Mouse (Mus musculus) embryo, embryonic 11.5 days (tissue): ENCODE results near the gene Klhdc10.
"Not testable (repeated sequence)": the region's sequence is repeated elsewhere in the genome, so short reads cannot be mapped to it uniquely, and the experiment has no call there.

ENCODE experiments used
- DNase-seq: peaks from one replicate; pipeline ENCODE4 v3.0.0-alpha.2; 2012; ENCODE audit warnings: low read depth, low spot score

The Klhdc10 gene

DNA sequence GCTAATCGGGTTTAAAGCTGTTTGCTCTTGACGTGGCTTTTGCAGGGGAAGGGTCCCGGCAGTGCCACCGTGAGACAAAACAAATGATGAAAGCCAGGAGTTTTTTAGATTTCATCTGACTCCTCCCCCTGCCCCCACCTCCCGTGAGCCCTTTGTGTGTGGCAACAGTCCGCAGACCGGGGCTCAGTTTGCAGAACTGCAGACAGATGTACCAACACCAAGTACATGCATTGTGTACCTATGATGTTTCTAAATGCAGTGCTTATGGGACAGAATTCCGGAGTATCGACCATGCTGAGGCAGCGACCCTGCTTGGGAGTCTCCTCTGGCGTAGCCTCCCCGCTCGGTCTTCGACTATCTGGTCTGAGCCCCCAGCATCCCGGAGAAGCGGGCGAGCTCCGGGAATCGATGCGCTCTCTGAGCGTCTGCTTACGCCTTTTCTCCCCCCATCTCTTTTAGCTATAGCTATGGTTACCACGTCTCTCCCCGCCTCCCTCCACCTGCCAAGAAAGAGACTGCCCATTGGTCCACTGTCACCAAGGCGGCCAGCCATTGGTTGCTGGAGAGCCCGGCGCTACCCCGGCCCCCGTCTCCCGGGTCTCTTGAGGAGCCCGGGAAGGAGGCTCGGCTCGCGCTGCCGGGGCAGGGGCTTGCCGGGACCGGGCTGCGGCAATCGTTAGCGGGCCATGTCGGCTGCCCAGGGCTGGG is at the start of gene Klhdc10:
Gene Klhdc10, plus strand, starts transcription at position 561 of the 708 bp plus-strand sequence.
- peak; percentile 98 for DNase-seq

DNA sequence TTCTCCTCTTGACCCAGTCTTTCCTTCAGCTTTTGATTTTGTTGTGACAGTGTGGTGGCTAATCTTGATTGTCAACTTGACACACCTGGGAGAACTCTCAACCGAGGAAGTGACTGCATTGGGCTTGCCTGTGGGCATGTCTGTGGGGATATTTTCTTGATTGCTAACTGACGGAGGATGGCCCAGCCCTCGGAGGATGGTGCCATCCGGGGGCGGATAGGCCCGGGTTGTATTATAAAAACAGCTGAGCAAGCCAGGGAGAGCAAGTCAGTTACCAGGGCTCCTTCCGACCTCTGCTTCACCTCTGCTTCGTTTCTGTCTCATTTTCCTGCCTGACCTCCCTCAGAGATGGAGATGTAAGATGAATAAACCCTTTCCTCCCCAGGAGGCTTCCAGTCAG is 48.9 kb upstream of the Klhdc10 start:
- no peak for DNase-seq

DNA sequence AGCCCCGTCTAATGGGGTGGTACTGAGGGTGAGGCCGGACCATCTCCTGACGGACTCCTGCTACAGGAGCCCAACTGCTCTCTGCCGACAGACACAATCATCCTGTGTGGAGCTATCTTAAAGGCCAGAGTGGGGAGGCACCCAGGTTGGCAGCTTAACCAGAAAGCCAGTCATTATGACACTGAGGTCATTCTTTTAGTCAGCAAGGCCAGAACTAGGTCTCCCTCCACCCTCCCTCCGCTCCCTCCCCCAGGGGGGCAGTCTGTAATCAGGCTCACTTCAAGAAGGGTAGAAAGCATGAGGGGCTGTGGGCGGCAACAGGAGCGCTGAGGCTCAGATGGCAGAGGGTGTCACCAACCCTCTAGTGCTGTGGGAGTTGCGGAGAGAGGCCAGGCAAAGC is 48.0 kb upstream of the Klhdc10 start:
- no peak for DNase-seq

DNA sequence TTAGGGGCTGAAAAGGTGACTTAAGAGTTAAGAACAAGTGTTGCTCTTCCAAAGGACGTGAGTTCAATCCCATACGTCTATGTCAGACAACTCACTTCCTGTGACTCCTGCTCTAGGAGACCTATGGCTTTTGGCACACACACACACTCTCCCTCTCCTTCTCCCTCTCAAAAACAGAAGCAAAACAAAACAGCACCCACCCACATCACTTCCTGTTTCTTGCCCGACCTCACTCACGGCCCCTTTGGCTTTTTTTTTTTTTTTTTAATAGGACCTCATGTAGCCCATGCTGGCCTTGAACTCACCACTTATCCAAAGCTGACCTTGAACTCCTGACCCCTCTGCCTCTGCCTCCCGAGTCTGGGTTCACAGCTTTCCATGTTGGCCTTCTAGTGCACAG is 46.9 kb upstream of the Klhdc10 start:
- DNase-seq, result no peak

DNA sequence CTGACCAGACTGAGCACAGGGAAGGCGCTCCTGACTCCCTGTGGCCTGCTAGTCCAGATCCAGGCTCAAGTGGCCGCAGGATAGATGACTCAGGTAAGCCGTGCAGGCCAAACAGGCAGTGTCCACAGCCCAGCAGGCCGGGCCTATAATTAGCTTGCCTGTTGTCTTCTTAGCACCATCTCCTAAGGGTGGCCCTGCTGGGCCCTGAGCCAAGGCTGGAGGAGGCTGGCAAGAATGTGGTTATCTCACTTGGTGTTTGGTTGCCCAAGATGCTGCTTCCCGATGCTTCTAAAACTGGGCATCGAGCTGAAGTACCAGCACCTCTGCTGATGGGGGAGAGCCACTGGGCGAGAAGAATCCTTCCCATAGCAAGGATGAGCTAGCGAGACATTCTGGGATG is 46.0 kb upstream of the Klhdc10 start:
- no peak for DNase-seq

DNA sequence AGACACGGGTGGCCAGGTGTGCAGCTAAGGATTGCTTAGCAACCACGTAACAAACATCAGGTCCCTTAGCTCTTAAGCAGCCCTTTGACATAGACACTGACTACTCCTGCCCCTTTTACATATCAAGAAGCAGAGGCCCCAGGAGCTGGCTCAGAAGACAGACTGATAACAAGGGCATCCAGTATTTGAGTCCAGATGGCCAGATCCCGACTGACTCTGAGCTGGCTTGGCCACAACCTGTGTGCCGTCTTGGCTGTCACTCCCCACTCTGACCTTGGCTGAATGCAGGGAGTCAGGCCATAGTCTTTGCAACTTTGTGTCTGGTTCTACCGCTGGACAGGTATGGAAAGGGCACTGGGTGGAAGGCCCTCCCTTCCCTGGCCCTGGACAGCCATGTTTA is 45.5 kb upstream of the Klhdc10 start:
- DNase-seq, result no peak

DNA sequence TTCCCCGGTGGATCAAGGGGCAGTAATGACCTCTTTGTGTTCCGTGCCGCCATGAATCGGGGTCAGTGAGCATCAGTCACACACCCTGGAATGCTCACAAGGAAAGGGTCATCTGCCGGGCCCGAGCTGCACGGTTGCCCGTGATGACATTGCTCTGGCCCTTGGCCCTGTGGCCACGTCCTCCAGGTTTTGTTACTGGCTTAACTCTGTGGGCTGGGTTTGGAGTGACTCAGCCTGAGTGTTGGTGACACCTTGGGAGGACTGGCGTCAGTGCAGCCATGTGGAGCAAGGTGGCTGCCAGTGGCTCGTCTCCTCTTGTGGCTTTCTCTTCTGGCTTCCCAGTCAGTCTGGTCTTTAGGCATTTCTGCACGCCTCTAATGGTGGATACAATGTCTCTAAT is 45.0 kb upstream of the Klhdc10 start:
- DNase-seq, result no peak

DNA sequence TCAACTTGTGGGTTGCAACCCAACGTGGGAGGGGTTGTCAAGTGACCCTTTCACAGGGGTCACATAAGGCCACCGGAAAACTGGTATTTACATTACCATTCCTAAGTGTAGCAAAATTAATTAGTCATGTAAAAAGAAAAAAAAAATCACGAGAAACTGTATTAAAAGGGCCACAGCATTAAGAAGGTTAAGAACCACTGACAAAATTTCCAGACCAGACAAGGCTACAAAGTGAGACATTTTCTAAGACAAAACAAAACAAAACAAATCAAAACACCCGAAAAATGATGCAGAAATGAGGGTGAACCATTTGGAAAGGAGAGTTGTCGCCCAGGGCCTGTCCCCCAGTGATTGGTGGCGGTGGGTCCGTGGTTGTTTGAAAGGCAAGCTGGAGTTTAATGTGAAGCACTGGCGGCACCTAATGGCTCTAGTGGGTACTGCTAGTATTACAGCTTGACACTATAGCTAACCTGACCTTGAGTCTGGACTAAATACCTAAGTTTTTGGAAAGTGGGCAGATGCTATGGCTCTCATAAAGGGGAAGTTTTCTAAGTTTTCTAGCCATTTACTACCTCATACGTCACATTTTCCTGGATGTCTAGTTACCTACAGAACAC is 44.0 kb upstream of the Klhdc10 start:
- peak; percentile 75 for DNase-seq

DNA sequence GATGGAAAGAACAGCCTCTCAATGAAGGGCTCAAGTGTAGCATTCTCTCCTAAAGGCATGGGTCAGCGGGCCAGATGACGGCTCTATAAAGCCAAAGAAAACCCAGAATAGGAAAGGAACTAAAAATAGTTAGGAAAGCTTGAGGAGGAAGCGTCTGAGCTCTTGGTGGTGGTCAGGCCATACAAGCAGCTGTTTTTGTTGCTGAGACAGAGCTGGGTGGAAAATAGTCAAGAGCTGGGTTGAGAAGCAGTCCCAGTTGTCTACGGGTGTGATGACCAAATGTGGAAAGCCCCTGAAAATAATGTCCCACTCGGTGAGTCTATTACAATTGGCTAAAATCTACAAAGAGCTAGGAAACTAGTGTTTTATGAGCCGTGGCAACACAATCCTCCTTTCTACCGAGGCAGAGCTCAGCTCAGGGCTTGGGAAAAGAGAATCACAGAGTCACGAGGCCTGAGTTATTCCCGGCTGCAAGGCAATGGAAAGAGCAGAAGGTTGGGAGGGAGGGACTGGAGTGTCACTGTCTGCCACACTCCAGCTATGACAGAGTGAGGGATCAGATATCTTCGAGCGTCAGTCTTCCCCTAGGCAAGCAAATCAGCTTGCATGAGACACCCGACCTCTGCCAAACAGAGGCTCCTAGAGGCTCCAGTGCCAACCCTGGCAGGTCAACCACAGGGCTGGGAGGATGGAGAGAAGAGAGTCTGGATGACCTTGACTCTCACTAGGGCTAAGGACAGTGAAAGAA is 41.7 kb upstream of the Klhdc10 start:
- DNase-seq, result no peak

DNA sequence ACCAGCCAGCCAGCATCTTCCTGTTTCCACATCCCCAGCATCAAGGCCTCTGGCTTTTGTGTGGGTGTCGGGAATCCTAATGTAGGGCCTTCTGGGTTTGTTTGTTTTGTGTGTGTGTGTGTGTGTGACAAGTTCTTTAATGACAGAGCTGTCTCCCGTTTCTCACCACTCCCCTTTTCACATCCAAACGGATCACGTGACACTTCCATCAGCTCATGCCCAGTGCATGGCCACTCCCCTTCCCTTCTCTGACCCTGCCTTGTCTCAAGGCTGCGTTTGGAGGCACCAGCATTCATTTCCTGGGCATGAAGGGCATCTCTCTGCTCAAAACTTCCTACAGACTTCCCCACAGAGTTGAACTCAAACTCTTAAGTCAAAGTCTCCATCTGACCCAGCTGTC is 37.9 kb upstream of the Klhdc10 start:
- DNase-seq, result no peak

DNA sequence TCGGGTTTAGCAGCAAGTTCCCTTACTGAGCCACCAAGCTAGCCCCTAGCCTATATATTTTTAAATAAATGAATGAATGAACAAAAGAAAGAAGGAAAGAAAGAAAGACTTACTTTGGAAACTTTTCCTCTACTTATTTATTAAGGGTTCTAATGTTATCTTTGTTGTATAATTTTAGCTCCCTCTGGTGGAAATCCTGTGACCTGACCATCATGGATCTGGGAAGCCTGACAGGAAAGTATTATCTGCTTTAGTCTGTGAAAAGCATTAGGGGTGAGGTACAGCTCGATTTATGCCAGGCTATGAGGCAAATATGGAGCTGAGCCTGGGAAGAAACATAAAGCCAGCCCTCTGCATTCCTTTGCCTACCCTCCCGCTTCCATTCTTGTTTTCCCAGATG is 32.4 kb upstream of the Klhdc10 start:
- DNase-seq, result no peak

DNA sequence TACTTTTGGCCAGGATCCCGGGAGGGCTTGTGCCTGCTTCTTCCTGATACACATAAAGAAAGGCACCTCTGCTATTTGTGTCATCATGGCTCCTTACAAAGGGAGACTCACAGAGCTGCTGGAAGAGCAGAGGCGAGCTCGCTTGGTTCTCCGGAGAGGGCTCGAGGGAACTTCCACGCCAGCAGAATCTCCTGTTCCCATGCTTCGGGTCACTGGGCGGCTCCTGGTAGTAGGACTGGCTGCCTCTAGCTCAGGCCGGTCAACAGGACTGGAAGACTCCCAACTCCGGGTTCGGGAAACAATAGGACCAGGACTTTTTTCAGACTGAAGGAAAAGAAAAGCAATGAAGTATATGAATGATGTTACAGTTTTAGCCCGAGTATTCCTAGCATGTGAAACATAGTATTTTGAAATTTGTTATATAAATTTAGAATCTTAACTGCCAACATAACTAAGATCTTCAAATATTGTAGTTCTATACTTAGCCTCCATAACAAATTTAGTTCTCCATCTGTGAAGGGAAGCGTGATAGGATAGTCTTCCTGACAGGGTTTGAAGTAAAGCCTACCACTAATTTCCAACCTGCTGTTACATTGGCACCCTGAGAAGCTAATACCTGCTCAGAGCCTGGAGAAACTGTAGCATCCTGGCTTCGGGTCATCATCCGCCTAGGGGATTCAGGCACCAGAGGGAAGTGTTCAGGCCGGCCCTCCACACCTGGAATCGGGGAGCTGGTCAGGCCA is 28.9 kb upstream of the Klhdc10 start:
- DNase-seq, result no peak

DNA sequence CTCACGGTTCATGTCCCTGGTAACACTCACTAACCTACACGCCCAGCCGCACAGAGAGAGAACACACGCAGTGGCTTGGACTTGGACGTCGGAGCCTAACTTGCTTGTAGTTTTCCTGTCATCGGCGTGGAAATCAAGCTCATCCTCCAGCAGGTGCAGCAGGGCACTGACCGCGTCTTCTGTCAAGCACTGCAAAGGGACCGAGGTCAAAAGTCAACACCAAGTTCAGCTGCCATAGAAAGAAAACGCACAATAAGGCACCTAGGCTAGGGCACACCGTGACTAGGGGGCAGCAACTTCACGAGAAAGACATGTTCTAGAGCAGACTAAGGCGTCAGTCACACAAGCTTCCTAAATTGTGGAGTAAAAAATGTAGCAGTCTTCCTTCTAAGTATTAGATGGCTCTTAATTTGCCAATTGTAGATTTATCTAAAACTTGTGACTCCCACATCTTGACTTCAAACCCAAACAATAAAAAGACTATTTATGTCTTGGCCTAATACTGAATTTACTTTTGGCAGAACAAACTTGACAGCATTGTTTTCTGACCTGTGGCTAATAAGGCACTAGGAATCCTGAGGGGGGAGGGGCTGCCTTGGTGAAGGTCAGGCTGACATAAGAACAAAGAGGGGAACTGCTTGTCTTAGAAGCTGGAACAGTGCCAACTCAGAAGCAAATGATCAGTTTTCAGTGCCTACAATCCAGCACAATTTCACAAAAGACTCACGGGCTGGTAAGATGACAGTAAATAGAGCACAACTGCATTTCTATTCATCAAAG is 26.7 kb upstream of the Klhdc10 start:
- no peak for DNase-seq

DNA sequence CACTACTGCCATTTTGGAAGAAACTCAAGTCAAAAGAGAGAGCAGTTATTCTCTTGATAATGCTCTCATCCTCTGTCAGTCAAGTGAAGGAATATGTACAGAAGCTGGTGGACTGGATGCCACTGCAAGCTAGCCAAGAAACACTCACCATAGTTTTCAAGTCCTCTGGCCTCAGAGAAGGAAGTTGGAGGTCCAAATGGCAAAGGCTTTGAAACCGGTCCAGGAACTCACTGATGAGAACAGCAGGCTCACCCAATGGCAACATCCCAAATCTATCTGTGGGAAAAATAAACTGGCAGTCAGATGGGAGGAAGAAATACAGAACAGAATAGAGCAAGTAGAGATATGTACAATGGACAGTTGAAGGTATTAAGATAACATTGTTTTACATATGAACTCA is 25.9 kb upstream of the Klhdc10 start:
- DNase-seq, result no peak

DNA sequence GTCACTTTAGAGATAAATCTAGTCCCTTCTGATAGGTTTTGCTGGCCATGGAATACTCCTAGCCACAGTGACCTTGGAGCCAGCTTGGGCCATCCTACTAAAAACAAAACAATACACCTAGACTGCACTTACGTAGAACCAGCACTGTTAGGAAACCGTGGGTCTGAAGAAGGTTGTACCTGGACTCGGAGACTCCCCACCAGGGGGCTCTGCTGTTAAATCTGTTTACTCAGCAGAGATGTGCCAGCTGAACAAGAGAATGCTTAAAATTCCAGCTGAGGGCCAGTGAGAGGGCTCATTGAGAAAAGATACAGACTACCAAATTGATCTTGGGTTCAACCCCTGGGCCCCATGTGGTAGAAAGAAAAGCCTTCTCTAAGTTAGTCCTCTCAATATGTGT is 20.6 kb upstream of the Klhdc10 start:
- no peak for DNase-seq

DNA sequence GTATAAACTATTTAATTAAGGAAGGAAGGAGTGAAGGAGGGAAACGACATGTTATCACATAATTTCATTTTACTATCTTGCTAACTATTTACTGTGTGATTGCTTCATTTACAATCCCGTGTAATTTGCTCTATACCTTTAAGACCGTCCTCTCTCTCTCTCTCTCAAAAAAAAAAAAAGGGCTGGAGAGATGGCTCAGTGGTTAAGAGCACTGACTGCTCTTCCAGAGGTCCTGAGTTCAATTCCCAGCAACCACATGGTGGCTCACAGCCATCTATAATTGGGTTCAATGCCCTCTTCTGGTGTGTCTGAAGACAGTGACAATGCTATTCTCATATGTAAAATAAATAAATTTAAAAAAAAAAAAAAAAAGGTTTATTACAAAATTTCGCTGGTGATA is 11.4 kb upstream of the Klhdc10 start:
- not testable (repeated sequence) for DNase-seq

DNA sequence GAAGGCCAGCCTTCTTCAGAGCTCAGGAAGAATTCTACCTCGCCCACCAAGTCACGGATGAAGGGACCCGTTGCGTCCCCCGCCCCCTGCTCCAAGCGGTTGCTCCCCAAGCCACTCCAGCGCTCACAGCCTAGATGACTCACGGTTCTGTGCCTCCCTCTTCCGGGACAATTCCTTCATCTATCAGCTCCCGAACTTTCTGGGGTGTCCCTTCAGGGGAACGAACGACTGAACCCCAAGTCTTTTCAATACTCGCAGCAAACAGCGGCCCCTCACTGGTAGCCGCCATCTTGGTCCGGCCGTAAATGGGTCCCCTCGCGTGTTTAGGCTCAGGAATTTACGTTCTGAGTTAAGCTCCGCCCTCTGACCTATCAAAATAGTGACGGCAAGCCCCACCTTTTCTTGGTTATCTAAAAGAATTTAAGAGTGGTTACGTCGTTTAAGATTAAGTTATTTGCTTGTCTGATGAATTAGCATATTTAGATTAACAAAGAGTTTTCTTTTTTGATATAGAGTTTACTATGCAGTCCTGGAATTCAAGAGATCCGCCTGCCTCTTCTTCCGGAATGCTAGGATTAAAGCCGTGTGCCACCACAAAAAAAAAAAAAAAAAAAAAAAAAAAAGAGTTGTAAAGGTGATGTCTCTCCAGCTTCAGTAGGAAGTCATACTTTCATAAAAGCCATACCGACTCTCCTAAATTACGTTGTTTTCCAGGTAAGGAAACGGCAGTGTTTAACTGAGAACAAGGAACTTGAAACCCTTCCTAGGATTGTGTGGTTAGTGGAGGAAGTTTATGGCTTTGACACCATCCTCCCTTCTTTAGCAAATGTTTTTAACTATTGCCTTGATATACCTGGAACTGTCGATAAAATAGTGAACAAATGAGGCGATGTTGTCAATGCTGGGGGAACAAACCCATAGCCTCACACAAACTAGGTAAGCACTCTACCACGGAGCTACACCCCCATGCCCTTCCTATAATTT is 10.7 kb upstream of the Klhdc10 start, which contains the start of gene Zc3hc1:
Gene Zc3hc1, minus strand, starts transcription at position 315 of the 984 bp plus-strand sequence.
- peak; percentile 74 for DNase-seq

DNA sequence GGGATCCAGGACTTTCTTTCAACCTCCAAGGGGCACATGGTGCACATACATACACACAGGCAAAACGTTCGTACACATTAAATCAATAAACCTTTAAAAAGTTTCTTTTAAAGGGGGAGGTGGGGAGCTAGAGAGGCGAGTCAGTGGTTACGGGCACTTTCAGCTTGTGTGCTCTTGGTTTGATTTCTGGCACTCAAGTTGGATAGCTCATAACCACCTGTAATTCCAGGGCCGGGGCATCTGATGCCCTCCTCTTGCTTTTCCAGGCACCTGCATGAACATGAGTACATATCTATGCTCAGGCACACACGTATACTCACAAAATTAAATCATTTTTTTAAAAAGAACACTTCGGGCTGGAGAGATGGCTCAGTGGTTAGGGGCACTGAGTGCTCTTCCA is 9.7 kb upstream of the Klhdc10 start:
- DNase-seq, result no peak

DNA sequence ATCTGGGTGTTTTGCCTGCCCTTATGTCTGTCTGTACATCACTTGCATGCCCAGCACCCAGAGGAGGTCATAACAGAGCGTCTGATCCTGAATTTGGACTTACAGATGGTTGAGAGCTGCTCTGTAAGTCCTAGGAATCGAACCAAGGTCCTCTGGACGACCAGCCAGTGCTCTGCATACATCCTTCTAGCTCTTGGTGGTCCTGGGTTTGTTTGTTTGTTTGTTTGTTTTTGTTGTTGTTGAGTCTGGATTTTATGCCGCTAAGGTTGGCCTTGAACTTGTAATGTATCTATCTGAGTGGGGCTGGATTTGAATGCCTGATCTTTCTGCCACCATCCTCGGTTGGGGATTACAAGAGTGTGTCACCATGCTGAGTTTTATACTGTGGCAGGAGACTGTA is 1.5 kb upstream of the Klhdc10 start:
- no peak for DNase-seq

DNA sequence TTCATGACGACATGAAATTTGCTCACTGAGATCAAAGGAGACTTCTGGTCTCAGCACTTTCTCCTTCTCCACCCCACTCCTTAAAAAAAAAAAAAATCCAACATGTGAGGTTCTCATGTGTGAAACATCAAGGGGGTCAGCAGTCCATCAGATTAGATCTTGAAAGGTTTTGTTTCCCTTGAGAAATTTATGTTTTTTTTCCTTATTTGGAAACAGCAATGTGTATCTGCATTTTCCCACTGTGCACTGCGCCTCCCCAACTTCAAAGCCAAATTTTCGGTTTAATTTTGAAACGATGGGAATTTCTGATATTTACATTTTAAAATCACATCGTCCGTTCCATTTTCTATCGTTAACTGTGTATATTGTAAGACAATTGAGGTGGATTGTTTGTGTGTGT is 952 bp upstream of the Klhdc10 start:
- DNase-seq, result no peak
